Mouse (Mus musculus) megakaryocyte-erythroid progenitor cell, adult 5 weeks (primary cell): ENCODE data around the gene Smpd2. TPM values are rescaled to one million over a fixed set of nuclear protein-coding genes. Genes with fewer than 3 reads are reported as not detected.

ENCODE experiments used
- polyA plus RNA-seq: library from polyadenylated mRNA; stranded (reverse); fragments of >175 nt; gene quantifications from 2 replicates; pipeline ENCODE4 v1.2.3, GENCODE M21; 2012

Smpd2 gene
- 29.5 and 30.4 TPM in 2 replicates for polyA plus RNA-seq

GRCm38 (mm10) chr10:41489708-41490517 lies at the start of gene Smpd2, which contains the start of gene Ppil6:
Gene Smpd2, minus strand, starts transcription at chr10:41490369.
Gene Ppil6, plus strand, starts transcription at chr10:41490439.

GRCm38 (mm10) chr10:41518981-41519618 lies 28.9 kb upstream of the Smpd2 start, which contains the start of gene Cd164:
Gene Cd164, plus strand, starts transcription at chr10:41519414.

DNA sequence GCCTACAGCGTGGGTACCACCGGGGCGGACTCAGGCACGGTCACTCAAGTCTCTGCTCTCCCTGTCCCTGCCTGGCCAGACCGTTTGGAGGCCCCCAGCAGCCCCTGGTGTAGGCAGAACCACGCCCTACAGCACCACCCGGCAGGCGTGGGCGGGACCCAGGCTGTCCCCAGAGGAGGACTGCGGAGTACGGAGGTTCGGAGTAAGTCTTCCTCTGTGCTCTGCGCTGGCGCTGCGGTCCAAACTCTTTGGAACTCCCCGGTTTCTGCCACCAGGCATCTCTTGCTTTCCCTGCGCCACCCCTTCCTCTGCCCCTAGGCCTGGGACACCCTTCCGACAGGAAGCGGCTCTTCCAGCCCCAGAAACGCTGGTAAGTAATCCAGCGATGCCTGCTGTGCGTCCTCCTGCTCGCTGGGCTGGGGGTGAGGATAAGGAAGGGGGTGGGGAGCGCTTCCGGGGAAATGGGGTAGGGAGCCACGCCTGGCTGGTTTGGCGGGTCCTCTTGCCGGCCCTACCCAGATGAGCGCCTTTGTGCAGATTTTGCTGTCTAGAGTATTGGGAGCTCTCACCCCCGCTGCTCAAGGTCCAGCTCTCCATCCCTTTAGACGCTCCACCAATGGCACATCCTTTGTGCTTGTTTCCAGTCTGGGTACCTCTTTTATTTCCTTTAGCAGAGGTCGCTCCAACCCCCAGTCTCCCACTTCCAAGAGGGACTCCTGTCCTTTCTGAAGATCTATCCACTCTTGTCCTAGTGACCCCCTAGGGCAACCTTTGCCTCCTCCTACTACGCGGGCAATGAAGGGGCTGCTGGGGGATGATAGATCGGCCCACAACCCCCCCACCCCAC lies 13.8 kb downstream of the Smpd2 start, which contains the start of gene Mical1:
Gene Mical1, plus strand, starts transcription at position 144 of the 847 bp plus-strand sequence.

GRCm38 (mm10) chr10:41450137-41450670 lies 40.0 kb downstream of the Smpd2 start, which contains the start of gene Zbtb24:
Gene Zbtb24, plus strand, starts transcription at chr10:41450383.

Other genes starting within 250 kb of the Smpd2 start
- gene Fig4, start 187.1 kb downstream of the Smpd2 start, polyA plus RNA-seq: 3.3 and 3.4 TPM in 2 replicates
- 0.01 TPM in 1 of 2 replicates, not detected in the other for gene Ak9, start 186.4 kb downstream of the Smpd2 start, polyA plus RNA-seq
- 9.2 and 10.4 TPM in 2 replicates for gene Zbtb24, start 40.0 kb downstream of the Smpd2 start, polyA plus RNA-seq
- 61.1 and 63.1 TPM in 2 replicates for gene Mical1, start 14.1 kb downstream of the Smpd2 start, polyA plus RNA-seq
- 0.11 and 0.16 TPM in 2 replicates for gene Ppil6, start 70 bp upstream of the Smpd2 start, polyA plus RNA-seq
- 229 and 288 TPM in 2 replicates for gene Cd164, start 29.0 kb upstream of the Smpd2 start, polyA plus RNA-seq
- 0.01 and 0.09 TPM in 2 replicates for gene Ccdc162, start 226.3 kb upstream of the Smpd2 start, polyA plus RNA-seq